Mouse (Mus musculus): Measurements from ENCODE around the gene Tcf20. TPM values are rescaled to one million over a fixed set of nuclear protein-coding genes. Genes with fewer than 3 reads are reported as not detected.

The Tcf20 gene
- total and polyA plus RNA-seq, 3 experiments = 27.0 to 47.2 (median 29.0) TPM

DNA sequence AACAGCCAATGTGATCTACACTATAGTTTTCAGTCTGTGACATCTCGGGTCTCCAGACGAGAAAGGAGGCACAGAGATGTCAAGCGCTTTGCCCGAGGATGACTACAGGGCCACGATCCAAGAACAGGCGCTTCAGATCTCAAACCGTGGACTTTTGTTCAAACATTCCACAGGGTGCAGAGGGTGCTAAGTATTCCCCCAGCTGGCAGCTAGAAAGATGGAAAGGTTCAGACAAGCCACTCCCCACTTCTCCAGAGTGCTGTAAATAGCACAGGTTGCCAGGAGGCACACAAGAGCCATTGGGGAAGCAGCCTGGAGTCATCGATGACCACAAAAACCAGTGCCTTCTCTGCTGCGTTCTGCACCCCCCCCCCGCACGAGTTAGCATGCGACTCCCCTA is 28.5 kb downstream of the Tcf20 start:
- Histone ChIP-seq H3K4me1 (ENCODE audit: control insufficient read depth in 1 of 2, insufficient read depth in 2 of 2) (peaks cover 6 to 60% of the 10 kb centered on the region in 2 experiments), H3K4me3 (replicated peaks in 1 of 3; ENCODE audit: low read depth in 2 of 3, low read length in 2 of 3, poor library complexity in 1 of 3) (no peak overlapping the region), H3K79me2 (replicated peaks; ENCODE audit: control insufficient read depth, extremely low read depth, insufficient read depth, poor library complexity, severe bottlenecking) (no peaks in the 10 kb centered on the region), H3K4me2 (ENCODE audit: insufficient read depth, low read depth, poor library complexity, severe bottlenecking) (no peak overlapping the region), H3K27ac (ENCODE audit: insufficient read depth, low read depth) (no peak overlapping the region), H3K9ac (ENCODE audit: insufficient read depth, low read depth) (no peak overlapping the region), H3K9me3 (replicated peaks; ENCODE audit: low read length) (no peaks in the 10 kb centered on the region), H3K27me3 (replicated peaks) (peaks cover 12% of the 10 kb centered on the region), H3K36me3 (replicated peaks in 1 of 2; ENCODE audit: control insufficient read depth in 1 of 2, insufficient read depth in 1 of 2, low read length in 1 of 2) (no peaks in the 10 kb centered on the region)
- TF ChIP-seq CHD2 (IDR thresholded peaks at IDR 0.05; ENCODE audit: low read length) = no peak
- no peak for TF ChIP-seq GABPA (IDR thresholded peaks at IDR 0.05; ENCODE audit: insufficient replicate concordance, low read depth, low read length)
- TF ChIP-seq RAD21 (IDR thresholded peaks at IDR 0.05; ENCODE audit: low read depth, low read length) = no peak
- no peak for TF ChIP-seq HCFC1 (IDR thresholded peaks at IDR 0.05; ENCODE audit: low read depth, low read length)
- no peak for TF ChIP-seq NELFE (IDR thresholded peaks at IDR 0.05; ENCODE audit: low read depth, low read length)
- no peak for TF ChIP-seq ZC3H11A (IDR thresholded peaks at IDR 0.05; ENCODE audit: low read depth, low read length)
- no peak for TF ChIP-seq MAX (IDR thresholded peaks at IDR 0.05; ENCODE audit: low read length)
- TF ChIP-seq KAT2A (IDR thresholded peaks at IDR 0.05; ENCODE audit: insufficient replicate concordance, low read length) = no peak
- no peak for TF ChIP-seq UBTF (IDR thresholded peaks at IDR 0.05; ENCODE audit: low read depth, low read length)
- TF ChIP-seq SMC3 (IDR thresholded peaks at IDR 0.05; ENCODE audit: low read depth, low read length) = no peak
- TF ChIP-seq ZKSCAN1 (IDR thresholded peaks at IDR 0.05; ENCODE audit: borderline replicate concordance, low read depth, low read length) = no peak
- no peak for TF ChIP-seq MYC (IDR thresholded peaks at IDR 0.05; ENCODE audit: low read depth, low read length)
- no peak for TF ChIP-seq MAFK (IDR thresholded peaks at IDR 0.05; ENCODE audit: insufficient replicate concordance, low read length)
- no peak for TF ChIP-seq BHLHE40 (IDR thresholded peaks at IDR 0.05; ENCODE audit: low read depth, low read length)
- no peak for TF ChIP-seq CHD1 (IDR thresholded peaks at IDR 0.05; ENCODE audit: low read depth, low read length)
- no peak for TF ChIP-seq E2F4 (IDR thresholded peaks at IDR 0.05; ENCODE audit: insufficient replicate concordance, low read depth, low read length)
- dilution Hi-C loops (cut with MboI; ENCODE audit: extremely low pct_ligation_motif_present, extremely low pct_unique_long_range_greater_than_20kb, low sequenced_read_pairs) = no loop called here
- DNase-seq (ENCODE audit: extremely low read depth) = no peak
- in situ Hi-C loops (cut with MboI; ENCODE audit: low pct_ligation_motif_present, low pct_unique_long_range_greater_than_20kb, low sequenced_read_pairs) = loop anchor here (5.0 kb wide), 1 partner anchor 42 kb away; no protein-coding TSS in a partner anchor

DNA sequence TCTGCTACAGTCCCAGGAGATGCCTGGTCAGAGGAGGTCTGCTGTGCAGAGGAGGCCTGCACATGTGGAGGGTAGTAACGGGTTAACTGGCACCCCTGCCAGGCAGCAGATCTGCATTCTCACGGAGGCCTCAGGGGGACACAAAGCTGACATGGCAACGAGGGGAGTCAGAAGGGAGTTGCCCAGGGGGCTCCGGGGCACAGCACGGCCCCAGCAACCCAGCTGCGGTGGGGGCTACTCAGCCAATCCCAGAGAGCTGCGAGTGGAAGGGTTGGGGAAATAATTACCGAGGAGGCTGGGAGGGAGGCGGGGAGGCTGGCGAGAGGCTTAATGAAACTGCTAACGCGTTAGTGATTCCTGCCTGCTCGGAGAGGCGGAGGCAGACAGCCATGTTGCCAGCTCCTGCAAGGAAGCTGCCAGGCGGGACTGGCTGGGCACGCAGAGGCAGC is 29.4 kb downstream of the Tcf20 start:
- no peak overlapping the region for H3K4me3 ChIP-seq (replicated peaks in 1 of 3; ENCODE audit: low read depth in 2 of 3, low read length in 2 of 3, poor library complexity in 1 of 3)
- no peaks in the 10 kb centered on the region for H3K9me3 ChIP-seq (replicated peaks; ENCODE audit: low read length)
- H3K27me3 ChIP-seq (replicated peaks) = peaks cover 12% of the 10 kb centered on the region
- no peaks in the 10 kb centered on the region for H3K79me2 ChIP-seq (replicated peaks; ENCODE audit: control insufficient read depth, extremely low read depth, insufficient read depth, poor library complexity, severe bottlenecking)
- H3K36me3 ChIP-seq (replicated peaks in 1 of 2; ENCODE audit: control insufficient read depth in 1 of 2, insufficient read depth in 1 of 2, low read length in 1 of 2) = peaks cover 0 to 4% of the 10 kb centered on the region in 2 experiments
- no peak for DNase-seq (ENCODE audit: extremely low read depth)
- H3K4me1 ChIP-seq (ENCODE audit: control insufficient read depth in 1 of 2, insufficient read depth in 2 of 2) = peaks cover 6 to 59% of the 10 kb centered on the region in 2 experiments; a peak in 3 of 4 replicates
- TF ChIP-seq RCOR1 (conservative IDR thresholded peaks at IDR 0.05; ENCODE audit: low read depth, low read length) (no peak), ZMIZ1 (IDR thresholded peaks at IDR 0.05; ENCODE audit: low read depth, low read length) (no peak), E2F4 (IDR thresholded peaks at IDR 0.05; ENCODE audit: insufficient replicate concordance, low read depth, low read length) (no peak)
- in situ Hi-C loops (cut with MboI; ENCODE audit: low pct_ligation_motif_present, low pct_unique_long_range_greater_than_20kb, low sequenced_read_pairs) = loop anchor here (5.0 kb wide), 1 partner anchor 41 kb away; no protein-coding TSS in a partner anchor
- no peak overlapping the region for H3K27ac ChIP-seq (ENCODE audit: insufficient read depth, low read depth)
- no peak overlapping the region for H3K4me2 ChIP-seq (ENCODE audit: insufficient read depth, low read depth, poor library complexity, severe bottlenecking)
- dilution Hi-C loops (cut with MboI; ENCODE audit: extremely low pct_ligation_motif_present, extremely low pct_unique_long_range_greater_than_20kb, low sequenced_read_pairs) = no loop called here
- H3K9ac ChIP-seq (ENCODE audit: insufficient read depth, low read depth) = no peak overlapping the region

Measured in CH12.LX (cell line).